Comparison of ENCODE assay signal across 11 mouse cellular contexts in genomic region chr17:7079558-7079957, GRCm38 (mm10). TPM values are rescaled to one million over a fixed set of nuclear protein-coding genes. Genes with fewer than 3 reads are reported as not detected.
DNase-seq lines count a peak whose midpoint lies in the region; ATAC-seq and TF ChIP-seq lines count a peak whose summit lies in the region.
"Not testable (repeated sequence)": the region's sequence is repeated elsewhere in the genome, so short reads cannot be mapped to it uniquely, and the experiment has no call there.
"Had no signal": no experiment of that assay in that cellular context is flagged by ENCODE, and none has a peak within 500 bp of the region (broad histone marks: within the 10 kb centered on the region; RNA-seq: fewer than 3 reads in every experiment).

No protein-coding gene starts in this region.

- not testable (repeated sequence) for H3K4me2 ChIP-seq in hindbrain, postnatal 0 days (ENCODE audit: low read depth, low read length); liver, postnatal 0 days (ENCODE audit: low read depth, low read length)

- not testable (repeated sequence) for H3K9ac ChIP-seq in MEL (ENCODE audit: control insufficient read depth, low read depth, low read length, poor library complexity, severe bottlenecking); hindbrain, postnatal 0 days (replicated peaks; ENCODE audit: low read length); liver, postnatal 0 days (replicated peaks)

- H3K79me2 ChIP-seq in MEL (ENCODE audit: control insufficient read depth, insufficient read depth, low read length, poor library complexity): not testable (repeated sequence)

- TF ChIP-seq RAD21 in MEL (IDR thresholded peaks at IDR 0.05; ENCODE audit: low read depth, low read length): peak; percentile 8

- TF ChIP-seq POLR2A in MEL (IDR thresholded peaks at IDR 0.05; ENCODE audit: control insufficient read depth in 1 of 2, insufficient read depth in 1 of 2, low read depth in 1 of 2, low read length in 2 of 2, poor library complexity in 1 of 2): not testable (repeated sequence)

- H3K36me3 ChIP-seq in MEL (ENCODE audit: control insufficient read depth in 1 of 2, insufficient read depth in 2 of 2, low read length in 2 of 2); hindbrain, postnatal 0 days (ENCODE audit: insufficient read depth, low read length); liver, postnatal 0 days (replicated peaks; ENCODE audit: insufficient read depth, low read length): not testable (repeated sequence)

- not testable (repeated sequence) for ATAC-seq in hindbrain, postnatal 0 days; liver, postnatal 0 days

- not testable (repeated sequence) for H3K9me3 ChIP-seq in MEL (replicated peaks; ENCODE audit: insufficient read depth, low read length); hindbrain, postnatal 0 days (ENCODE audit: low read length); liver, postnatal 0 days (ENCODE audit: low read length)

- TF ChIP-seq CTCF in MEL (IDR thresholded peaks at IDR 0.05 in 2 of 3, conservative IDR thresholded peaks at IDR 0.05 in 1 of 3; ENCODE audit: control insufficient read depth in 1 of 3, insufficient read depth in 1 of 3, low read depth in 2 of 3, low read length in 3 of 3, poor library complexity in 1 of 3, severe bottlenecking in 1 of 3): peak in 2 of 3 experiments; percentile 10 to 44; a peak in 3 of 6 replicates
- peak; percentile 49 for TF ChIP-seq CTCF in hindbrain, postnatal 0 days (IDR thresholded peaks at IDR 0.05; ENCODE audit: low read depth)
- peak; percentile 57 for TF ChIP-seq CTCF in layer of hippocampus, adult 2 months (conservative IDR thresholded peaks at IDR 0.05)
- TF ChIP-seq CTCF in liver, postnatal 0 days (IDR thresholded peaks at IDR 0.05; ENCODE audit: low read depth): peak; percentile 49

- H3K27me3 ChIP-seq in MEL (ENCODE audit: control insufficient read depth in 1 of 2, insufficient read depth in 2 of 2, low read length in 2 of 2); hindbrain, postnatal 0 days (ENCODE audit: insufficient read depth, low read length); liver, postnatal 0 days (ENCODE audit: insufficient read depth, low read length): not testable (repeated sequence)

- not testable (repeated sequence) for H3K27ac ChIP-seq in MEL (ENCODE audit: control insufficient read depth, low read depth, low read length); hindbrain, postnatal 0 days; layer of hippocampus, adult 2 months; liver, postnatal 0 days (ENCODE audit: low read depth)

- TF ChIP-seq EP300 in MEL (IDR thresholded peaks at IDR 0.05; ENCODE audit: low read depth in 1 of 2, low read length in 2 of 2); liver, postnatal 0 days (IDR thresholded peaks at IDR 0.05; ENCODE audit: low read depth): not testable (repeated sequence)

- H3K4me1 ChIP-seq in MEL (ENCODE audit: control insufficient read depth in 1 of 2, insufficient read depth in 2 of 2, low read length in 2 of 2); hindbrain, postnatal 0 days (ENCODE audit: insufficient read depth, low read length); liver, postnatal 0 days (ENCODE audit: insufficient read depth): not testable (repeated sequence)

- H3K4me3 ChIP-seq in MEL (ENCODE audit: control insufficient read depth in 1 of 2, insufficient read depth in 1 of 2, low read depth in 2 of 2, low read length in 2 of 2); hindbrain, postnatal 0 days (ENCODE audit: low read length); layer of hippocampus, adult 2 months; liver, postnatal 0 days (ENCODE audit: low read depth, low read length): not testable (repeated sequence)

- DNase-seq in MEL (ENCODE audit: low read depth, low spot score); hindbrain, postnatal 0 days (ENCODE audit: low spot score); liver, postnatal 0 days: not testable (repeated sequence)
- DNase-seq in cerebellum, adult 9-10 months: peak; percentile 58
- peak; percentile 13 to 14 for DNase-seq in gastrocnemius, adult 8-10 months (ENCODE audit: low spot score in 2 of 2)
- peak; percentile 60 to 83 for DNase-seq in layer of hippocampus, adult 2 months (ENCODE audit: low spot score in 2 of 2)
- DNase-seq in ovary, postnatal 10 days (ENCODE audit: low spot score): peak; percentile 14
- peak; percentile 9 to 31 for DNase-seq in thymus, adult 18-20 months

- 0% methylated on average over 1 of the region's 4 CpGs for WGBS in hindbrain, postnatal 0 days
- 0% methylated on average over 1 of the region's 4 CpGs for WGBS in liver, postnatal 0 days (ENCODE audit: insufficient replicate concordance)

RNA-seq across cellular contexts. Expression of gene Gm1604a, which starts 54.2 kb away (rescaled TPM):
- total RNA-seq in MEL (2012; rRNA removed): not detected in 2 replicates
- not detected for polyA plus RNA-seq in MEL (2012; ENCODE audit: insufficient read depth in 1 of 2, insufficient read length in 2 of 2, low read depth in 1 of 2, low replicate concordance in 2 of 2, missing spikeins in 1 of 2)
- not detected for total RNA-seq in gastrocnemius, adult 8-10 months (2022)
- not detected in 2 replicates for total RNA-seq in hindbrain, postnatal 0 days (2014; rRNA removed)
- polyA plus RNA-seq in hindbrain, postnatal 0 days (2015; fragmentation: Nextera tagmentation; extraction: Ambion mirVana): 0.20 and 0.44 TPM in 2 replicates
- 1 to 10 TPM; 1.1 to 1.8 TPM for total RNA-seq in layer of hippocampus, adult 2 months (2021)
- polyA plus RNA-seq in liver, postnatal 0 days (2015; fragmentation: Nextera tagmentation; extraction: Ambion mirVana): 0.17 and 0.39 TPM in 2 replicates
- total RNA-seq: gastrocnemius, postnatal 25 days had no signal
- polyA plus RNA-seq: limb, embryonic 12.5 days; neural tube, embryonic 12.5 days had no signal
